ENCODE assay signal across 8 mouse cellular contexts in the genomic region with DNA sequence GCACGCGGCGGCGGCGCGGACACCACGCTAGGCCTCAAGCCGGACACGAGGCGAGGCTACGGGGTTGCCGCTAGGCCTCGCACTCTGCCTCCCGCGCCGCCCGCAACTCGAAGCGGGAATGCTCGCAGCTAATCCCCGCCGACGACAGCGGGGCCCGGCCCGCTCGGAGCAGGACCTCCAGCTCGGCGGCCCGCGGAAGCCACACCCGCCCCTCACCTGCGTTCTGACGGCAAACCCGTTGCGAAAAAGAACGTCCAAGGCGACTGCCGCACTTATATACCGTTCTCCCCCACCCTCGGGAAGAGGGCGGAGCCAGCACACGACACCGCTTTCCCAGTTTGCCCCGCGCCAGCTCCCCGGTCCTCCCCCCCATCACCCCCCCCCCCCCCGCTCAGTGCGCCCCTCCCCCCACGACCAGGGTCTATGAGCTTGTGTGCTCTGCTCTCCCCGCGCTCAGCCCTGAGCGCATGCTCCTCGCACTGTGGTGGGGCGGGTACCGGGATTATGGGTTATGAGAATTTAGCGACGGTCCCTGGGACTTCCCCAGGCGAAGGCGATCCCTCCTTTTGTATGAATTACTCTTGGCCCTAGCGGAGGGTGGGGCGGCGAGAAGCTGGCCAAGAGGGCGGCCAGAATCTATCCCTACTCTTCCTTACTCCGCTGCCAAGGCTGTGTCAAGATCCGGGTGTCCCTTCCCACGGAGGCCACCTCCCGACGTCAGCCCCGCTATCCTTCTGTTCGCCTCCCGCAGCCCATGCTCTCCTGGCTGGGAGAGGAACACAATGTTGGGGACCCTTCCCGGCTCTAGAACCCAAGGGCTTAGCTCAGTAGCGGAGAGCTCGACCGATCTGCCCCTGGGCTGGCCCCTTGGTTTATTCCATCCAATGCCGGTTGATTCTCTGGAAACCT. TPM values are rescaled to one million over a fixed set of nuclear protein-coding genes. Genes with fewer than 3 reads are reported as not detected.
DNase-seq lines count a peak whose midpoint lies in the region; ATAC-seq lines count a peak whose summit lies in the region.

No protein-coding gene starts in this region.

- H3K4me2 ChIP-seq in lung, embryonic 16.5 days (ENCODE audit: low read depth, low read length): peak overlapping the region; percentile 63

- H3K27me3 ChIP-seq in lung, embryonic 16.5 days (ENCODE audit: control insufficient read depth, insufficient read depth, low read depth, low read length): no peaks in the 10 kb centered on the region

- WGBS in lung, embryonic 16.5 days: under 1% methylated on average over 74 of the region's 77 CpGs

- H3K9me3 ChIP-seq in lung, embryonic 16.5 days (ENCODE audit: control insufficient read depth, low read length): no peaks in the 10 kb centered on the region

- H3K9ac ChIP-seq in lung, embryonic 16.5 days (ENCODE audit: low read length): peak overlapping the region; percentile 100

- H3K4me1 ChIP-seq in lung, embryonic 16.5 days (replicated peaks; ENCODE audit: control insufficient read depth, insufficient read depth, low read length): peaks cover 10% of the 10 kb centered on the region

- ATAC-seq in hematopoietic stem cell, adult 5-6 weeks (replicated peaks in 1 of 2; ENCODE audit: insufficient read depth in 1 of 2, low FRiP score in 2 of 2, low TSS enrichment in 1 of 2, low read depth in 1 of 2, poor library complexity in 2 of 2, severe bottlenecking in 2 of 2): peak; percentile 74 to 75
- ATAC-seq in lung, embryonic 16.5 days (ENCODE audit: low read depth): peak; percentile 98

- H3K4me3 ChIP-seq in lung, embryonic 16.5 days (ENCODE audit: low read length): peak overlapping the region; percentile 83

- H3K36me3 ChIP-seq in lung, embryonic 16.5 days (ENCODE audit: control insufficient read depth, insufficient read depth, low read length): peaks cover 21% of the 10 kb centered on the region

- DNase-seq in MEL-GATA-1-ER (ENCODE audit: extremely low read depth, low read depth): peak; percentile 95
- DNase-seq in cerebellum, adult 8-10 months: peak; percentile 93
- DNase-seq in forelimb bud, embryonic 11.5 days (ENCODE audit: low read depth, low spot score): peak; percentile 99
- DNase-seq in layer of hippocampus, adult 9-10 months (ENCODE audit: low spot score): peak; percentile 89
- peak; percentile 91 for DNase-seq in ovary, postnatal 10 days (ENCODE audit: low spot score)
- peak; percentile 93 to 97 for DNase-seq in thymus, postnatal 10 days (ENCODE audit: low spot score in 2 of 2)

- H3K27ac ChIP-seq in lung, embryonic 16.5 days (ENCODE audit: low read length): peak overlapping the region; percentile 98

RNA-seq across cellular contexts. Expression of a gene that starts 7.3 kb away (rescaled TPM):
- 13,616 and 15,037 TPM in 2 replicates for total RNA-seq in hematopoietic stem cell, adult 5-6 weeks (2017)
- polyA plus RNA-seq in lung, embryonic 16.5 days (2015; fragmentation: Nextera tagmentation; extraction: Ambion mirVana): 4,476 and 4,740 TPM in 2 replicates

RNA-seq across cellular contexts. Expression of a gene that starts 33.1 kb away (rescaled TPM):
- total RNA-seq in hematopoietic stem cell, adult 5-6 weeks (2017): 1.5 TPM in 1 of 2 replicates, not detected in the other
- 1.0 and 1.3 TPM in 2 replicates for polyA plus RNA-seq in lung, embryonic 16.5 days (2015; fragmentation: Nextera tagmentation; extraction: Ambion mirVana)

RNA-seq across cellular contexts. Expression of a gene that starts 33.7 kb away (rescaled TPM):
- total RNA-seq in hematopoietic stem cell, adult 5-6 weeks (2017): 25.9 and 47.7 TPM in 2 replicates
- polyA plus RNA-seq in lung, embryonic 16.5 days (2015; fragmentation: Nextera tagmentation; extraction: Ambion mirVana): 22.5 and 22.8 TPM in 2 replicates

RNA-seq across cellular contexts. Expression of a gene that starts 38.6 kb away (rescaled TPM):
- 18.0 and 20.8 TPM in 2 replicates for total RNA-seq in hematopoietic stem cell, adult 5-6 weeks (2017)
- polyA plus RNA-seq in lung, embryonic 16.5 days (2015; fragmentation: Nextera tagmentation; extraction: Ambion mirVana): 1.9 and 2.7 TPM in 2 replicates

Comparison
In these comparisons a context has a peak if more than half of its experiments do, and no peak if none do; other contexts are left out.
1. Peak in every context shown above with its lines: DNase-seq, ATAC-seq, H3K4me3 ChIP-seq and H3K27ac ChIP-seq.